Mouse (Mus musculus): ENCODE data around the gene Foxred1. TPM values are rescaled to one million over a fixed set of nuclear protein-coding genes. Genes with fewer than 3 reads are reported as not detected.

Foxred1 gene
- total and polyA plus RNA-seq, 3 experiments = 39.0 to 42.4 TPM; not detected in 1

- H3K36me3 ChIP-seq (ENCODE audit: control insufficient read depth in 1 of 2, insufficient read depth in 2 of 2, low read length in 2 of 2) = peaks cover 0 to 12% of the 10 kb centered on the region in 2 experiments; a peak in 2 of 4 replicates
- H3K9me3 ChIP-seq (replicated peaks; ENCODE audit: insufficient read depth, low read length) = no peaks in the 10 kb centered on the region
- no peak overlapping the region for H3K4me3 ChIP-seq (ENCODE audit: control insufficient read depth in 1 of 2, insufficient read depth in 1 of 2, low read depth in 2 of 2, low read length in 2 of 2)
- no peak overlapping the region for H3K27ac ChIP-seq (ENCODE audit: control insufficient read depth, low read depth, low read length)
- H3K79me2 ChIP-seq (ENCODE audit: control insufficient read depth, insufficient read depth, low read length, poor library complexity) = no peaks in the 10 kb centered on the region
- no peak for DNase-seq (ENCODE audit: low read depth, low spot score)
- no peak for TF ChIP-seq HCFC1 (IDR thresholded peaks at IDR 0.05; ENCODE audit: low read depth, low read length)
- no peak for TF ChIP-seq EP300 (IDR thresholded peaks at IDR 0.05; ENCODE audit: low read depth in 1 of 2, low read length in 2 of 2)
- no peak for TF ChIP-seq CHD2 (IDR thresholded peaks at IDR 0.05; ENCODE audit: low read length)
- TF ChIP-seq GATA1 (IDR thresholded peaks at IDR 0.05; ENCODE audit: low read depth, low read length) = no peak
- TF ChIP-seq MEF2A (IDR thresholded peaks at IDR 0.05; ENCODE audit: extremely low read depth, insufficient replicate concordance, low read depth, low read length, poor library complexity, severe bottlenecking) = no peak
- TF ChIP-seq USF1 (IDR thresholded peaks at IDR 0.05; ENCODE audit: low read depth, low read length) = no peak
- peaks cover 9 to 12% of the 10 kb centered on the region in 2 experiments; a peak in 3 of 4 replicates for H3K4me1 ChIP-seq (ENCODE audit: control insufficient read depth in 1 of 2, insufficient read depth in 2 of 2, low read length in 2 of 2)
- no peaks in the 10 kb centered on the region for H3K27me3 ChIP-seq (ENCODE audit: control insufficient read depth in 1 of 2, insufficient read depth in 2 of 2, low read length in 2 of 2)
- H3K9ac ChIP-seq (ENCODE audit: control insufficient read depth, low read depth, low read length, poor library complexity, severe bottlenecking) = no peak overlapping the region
These were observed 23.4 kb downstream of the Foxred1 start for GRCm38 (mm10) chr9:35187351-35187903.

GRCm38 (mm10) chr9:35186430-35186829 lies 24.4 kb downstream of the Foxred1 start:
- no peak for TF ChIP-seq JUND (IDR thresholded peaks at IDR 0.05; ENCODE audit: low read depth, low read length)
- peak; percentile 82 for TF ChIP-seq ZNF384 (IDR thresholded peaks at IDR 0.05; ENCODE audit: low read depth, low read length)
- TF ChIP-seq USF1 (IDR thresholded peaks at IDR 0.05; ENCODE audit: low read depth, low read length) = peak; percentile 81
- peak; percentile 26; the same call in 1 of the 2 replicates for TF ChIP-seq BHLHE40 (IDR thresholded peaks at IDR 0.05; ENCODE audit: borderline replicate concordance, low read depth, low read length)
- Histone ChIP-seq H3K4me1 (ENCODE audit: control insufficient read depth in 1 of 2, insufficient read depth in 2 of 2, low read length in 2 of 2) (peaks cover 9 to 13% of the 10 kb centered on the region in 2 experiments; a peak in 3 of 4 replicates), H3K79me2 (ENCODE audit: control insufficient read depth, insufficient read depth, low read length, poor library complexity) (no peaks in the 10 kb centered on the region), H3K4me3 (ENCODE audit: control insufficient read depth in 1 of 2, insufficient read depth in 1 of 2, low read depth in 2 of 2, low read length in 2 of 2) (no peak overlapping the region), H3K9ac (ENCODE audit: control insufficient read depth, low read depth, low read length, poor library complexity, severe bottlenecking) (no peak overlapping the region), H3K27me3 (ENCODE audit: control insufficient read depth in 1 of 2, insufficient read depth in 2 of 2, low read length in 2 of 2) (no peaks in the 10 kb centered on the region), H3K36me3 (ENCODE audit: control insufficient read depth in 1 of 2, insufficient read depth in 2 of 2, low read length in 2 of 2) (peaks cover 0 to 15% of the 10 kb centered on the region in 2 experiments; a peak in 2 of 4 replicates), H3K27ac (ENCODE audit: control insufficient read depth, low read depth, low read length) (no peak overlapping the region), H3K9me3 (replicated peaks; ENCODE audit: insufficient read depth, low read length) (no peaks in the 10 kb centered on the region)
- peak; percentile 32 for DNase-seq (ENCODE audit: low read depth, low spot score)

- Histone ChIP-seq H3K79me2 (ENCODE audit: control insufficient read depth, insufficient read depth, low read length, poor library complexity) (no peaks in the 10 kb centered on the region), H3K9me3 (replicated peaks; ENCODE audit: insufficient read depth, low read length) (no peaks in the 10 kb centered on the region), H3K9ac (ENCODE audit: control insufficient read depth, low read depth, low read length, poor library complexity, severe bottlenecking) (no peak overlapping the region), H3K27ac (ENCODE audit: control insufficient read depth, low read depth, low read length) (no peak overlapping the region), H3K4me1 (ENCODE audit: control insufficient read depth in 1 of 2, insufficient read depth in 2 of 2, low read length in 2 of 2) (peaks cover 9 to 13% of the 10 kb centered on the region in 2 experiments; a peak in 3 of 4 replicates), H3K27me3 (ENCODE audit: control insufficient read depth in 1 of 2, insufficient read depth in 2 of 2, low read length in 2 of 2) (no peaks in the 10 kb centered on the region), H3K36me3 (ENCODE audit: control insufficient read depth in 1 of 2, insufficient read depth in 2 of 2, low read length in 2 of 2) (peaks cover 0 to 15% of the 10 kb centered on the region in 2 experiments; a peak in 2 of 4 replicates), H3K4me3 (ENCODE audit: control insufficient read depth in 1 of 2, insufficient read depth in 1 of 2, low read depth in 2 of 2, low read length in 2 of 2) (no peak overlapping the region)
- TF ChIP-seq GATA1 (IDR thresholded peaks at IDR 0.05; ENCODE audit: low read depth, low read length) (no peak), EP300 (IDR thresholded peaks at IDR 0.05; ENCODE audit: low read depth in 1 of 2, low read length in 2 of 2) (no peak), CHD2 (IDR thresholded peaks at IDR 0.05; ENCODE audit: low read length) (no peak), MAX (IDR thresholded peaks at IDR 0.05; ENCODE audit: low read length) (no peak), RCOR1 (IDR thresholded peaks at IDR 0.05; ENCODE audit: low read depth, low read length) (no peak)
- DNase-seq (ENCODE audit: low read depth, low spot score) = peak; percentile 31
These were observed 27.5 kb downstream of the Foxred1 start for GRCm38 (mm10) chr9:35183359-35183758.
